Comparison of ENCODE assay signal across 10 mouse cellular contexts in genomic region chr9:71915871-71916661, GRCm38 (mm10).
A peak's percentile ranks its signal among the peaks of the same experiment; 100 is the strongest.
DNase-seq lines count a peak whose midpoint lies in the region; ATAC-seq lines count a peak whose summit lies in the region.
"Had no signal": no experiment of that assay in that cellular context is flagged by ENCODE, and none has a peak within 500 bp of the region (broad histone marks: within the 10 kb centered on the region; RNA-seq: fewer than 3 reads in every experiment).

No protein-coding gene starts in this region.

- no peak overlapping the region for H3K4me2 ChIP-seq in hindbrain, embryonic 15.5 days
- 0 out of 2 replicates have a peak overlapping the region, but pooled peaks have one; percentile 0 for H3K4me2 ChIP-seq in midbrain, embryonic 12.5 days (replicated peaks)

- peak; percentile 24 to 36 for DNase-seq in heart, postnatal 10 days
- no peak for DNase-seq in heart, postnatal 25 days (ENCODE audit: low spot score)
- peak; percentile 23 for DNase-seq in brain, adult 2 months (ENCODE audit: low read depth, low spot score)
- no peak for DNase-seq in natural killer cell, adult 2 months (ENCODE audit: low spot score in 2 of 2)
- DNase-seq in gastrocnemius, postnatal 10 days, result no peak
- DNase-seq: cerebellum, adult 11-12 months had no signal

- H3K36me3 ChIP-seq in hindbrain, embryonic 15.5 days, result no peaks in the 10 kb centered on the region
- H3K36me3 ChIP-seq in midbrain, embryonic 12.5 days, result no peaks in the 10 kb centered on the region

- H3K27me3 ChIP-seq in hindbrain, embryonic 15.5 days, result no peaks in the 10 kb centered on the region
- H3K27me3 ChIP-seq in midbrain, embryonic 12.5 days, result no peaks in the 10 kb centered on the region

- intact Hi-C loops in heart, postnatal 10 days (cut with DNase I), result no loop called here
- intact Hi-C loops in heart, postnatal 25 days (cut with DNase I), result no loop called here

- H3K27ac ChIP-seq in hindbrain, embryonic 15.5 days (replicated peaks), result peak overlapping the region; percentile 59
- peak overlapping the region; percentile 79 for H3K27ac ChIP-seq in midbrain, embryonic 12.5 days (replicated peaks)

- no peak overlapping the region for H3K4me3 ChIP-seq in hindbrain, embryonic 15.5 days
- H3K4me3 ChIP-seq in midbrain, embryonic 12.5 days, result no peak overlapping the region

- H3K9me3 ChIP-seq in hindbrain, embryonic 15.5 days, result no peaks in the 10 kb centered on the region
- H3K9me3 ChIP-seq in midbrain, embryonic 12.5 days, result no peaks in the 10 kb centered on the region
- H3K9me3 ChIP-seq: G1E had no signal

- 18% methylated on average over 6 of the region's 6 CpGs for WGBS in hindbrain, embryonic 15.5 days
- 17% methylated on average over 6 of the region's 6 CpGs for WGBS in midbrain, embryonic 12.5 days

- H3K9ac ChIP-seq in hindbrain, embryonic 15.5 days, result no peak overlapping the region
- H3K9ac ChIP-seq in midbrain, embryonic 12.5 days (replicated peaks), result no peak overlapping the region

- peak; percentile 30; the same call in 1 of the 2 replicates for ATAC-seq in hindbrain, embryonic 15.5 days (ENCODE audit: low FRiP score, low read depth)
- ATAC-seq in midbrain, embryonic 12.5 days (ENCODE audit: low FRiP score, low read depth), result peak; percentile 82
- ATAC-seq in megakaryocyte progenitor cell, adult 5-6 weeks (replicated peaks; ENCODE audit: poor library complexity), result no peak

- H3K4me1 ChIP-seq in hindbrain, embryonic 15.5 days (replicated peaks), result peaks cover 16% of the 10 kb centered on the region
- peaks cover 25% of the 10 kb centered on the region for H3K4me1 ChIP-seq in midbrain, embryonic 12.5 days

Comparison
In these comparisons a context has a peak if more than half of its experiments do, and no peak if none do; other contexts are left out.
1. DNase-seq: peak in heart, postnatal 10 days (2 of 2) and brain, adult 2 months (single experiment); none in heart, postnatal 25 days (single experiment), natural killer cell, adult 2 months (0 of 2) and gastrocnemius, postnatal 10 days (single experiment).